Mouse (Mus musculus): ENCODE results near the gene Pcnx2. TPM values are rescaled to one million over a fixed set of nuclear protein-coding genes. Genes with fewer than 3 reads are reported as not detected.

Pcnx2 gene
- polyA plus RNA-seq, 1 experiment = not detected

DNA sequence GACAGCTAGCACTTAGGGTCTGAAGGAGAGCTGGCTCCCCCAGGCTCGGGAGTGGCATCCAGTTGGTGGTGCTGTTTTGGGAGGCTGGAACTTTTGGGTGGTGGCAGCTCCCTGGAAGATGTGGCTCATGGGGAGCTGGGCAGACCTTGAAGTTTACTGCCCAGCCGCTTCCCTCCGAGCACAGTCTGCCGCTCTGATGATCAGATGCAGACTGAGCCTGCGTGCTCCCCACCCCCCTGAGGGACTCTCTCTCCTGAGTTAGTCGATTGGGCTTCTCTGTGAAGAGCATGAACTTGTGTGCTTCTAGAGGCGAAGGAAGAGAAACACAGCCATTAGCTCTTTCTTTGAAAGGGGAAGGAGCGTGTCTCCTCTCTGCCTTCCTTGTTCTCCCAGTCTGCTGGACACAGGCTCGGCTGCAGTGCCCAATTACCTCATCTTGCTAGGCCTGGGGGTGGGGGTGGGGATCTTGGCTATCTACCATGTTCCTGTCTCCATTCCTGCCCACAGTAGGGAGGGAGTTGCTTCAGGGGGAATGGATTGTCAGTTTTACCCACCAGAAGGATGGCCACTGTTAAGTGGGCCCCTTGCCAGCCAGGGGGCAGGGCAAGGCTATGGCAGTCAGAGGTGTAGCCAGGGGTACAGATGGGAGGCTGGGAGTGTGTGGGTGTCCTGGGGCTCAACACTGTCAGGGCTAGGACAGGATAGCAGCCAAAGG is 141.6 kb downstream of the Pcnx2 start:
- Histone ChIP-seq H3K36me3 (replicated peaks; ENCODE audit: low read length) (no peaks in the 10 kb centered on the region), H3K27me3 (replicated peaks) (peaks cover 21% of the 10 kb centered on the region), H3K9me3 (peaks cover 26% of the 10 kb centered on the region), H3K4me3 (replicated peaks) (no peak overlapping the region), H3K4me1 (peaks cover 4% of the 10 kb centered on the region; the same call in 1 of the 2 replicates)
- TF ChIP-seq FLI1 (IDR thresholded peaks at IDR 0.05; ENCODE audit: low read length) = no peak
- TF ChIP-seq GATA1 (IDR thresholded peaks at IDR 0.05; ENCODE audit: borderline replicate concordance, low read length) = no peak

DNA sequence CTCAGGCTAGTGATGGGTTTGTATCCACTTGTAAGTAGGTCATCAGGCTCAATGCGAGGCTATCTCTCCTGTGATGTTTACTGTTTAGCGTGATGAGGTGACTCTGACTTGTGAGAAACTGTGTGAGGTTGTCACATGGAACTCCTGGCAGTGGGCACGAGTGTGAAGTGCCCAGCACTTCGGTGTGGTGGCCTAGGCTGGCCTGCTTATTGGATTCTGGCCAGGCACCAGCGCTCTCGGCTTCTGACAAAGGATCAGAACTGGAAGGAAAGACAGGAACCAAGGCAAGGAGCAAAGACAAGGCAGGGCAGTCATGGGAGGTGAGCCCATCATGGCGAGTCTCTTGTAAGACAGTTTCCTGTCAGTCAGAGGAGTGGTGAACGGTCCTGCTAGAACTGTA is 142.2 kb downstream of the Pcnx2 start:
- Histone ChIP-seq H3K4me3 (replicated peaks) (no peak overlapping the region), H3K36me3 (replicated peaks; ENCODE audit: low read length) (no peaks in the 10 kb centered on the region), H3K27me3 (replicated peaks) (peaks cover 24% of the 10 kb centered on the region), H3K4me1 (peaks cover 4% of the 10 kb centered on the region; the same call in 1 of the 2 replicates), H3K9me3 (peaks cover 23% of the 10 kb centered on the region)
- no peak for TF ChIP-seq GATA1 (IDR thresholded peaks at IDR 0.05; ENCODE audit: borderline replicate concordance, low read length)
- TF ChIP-seq FLI1 (IDR thresholded peaks at IDR 0.05; ENCODE audit: low read length) = no peak

DNA sequence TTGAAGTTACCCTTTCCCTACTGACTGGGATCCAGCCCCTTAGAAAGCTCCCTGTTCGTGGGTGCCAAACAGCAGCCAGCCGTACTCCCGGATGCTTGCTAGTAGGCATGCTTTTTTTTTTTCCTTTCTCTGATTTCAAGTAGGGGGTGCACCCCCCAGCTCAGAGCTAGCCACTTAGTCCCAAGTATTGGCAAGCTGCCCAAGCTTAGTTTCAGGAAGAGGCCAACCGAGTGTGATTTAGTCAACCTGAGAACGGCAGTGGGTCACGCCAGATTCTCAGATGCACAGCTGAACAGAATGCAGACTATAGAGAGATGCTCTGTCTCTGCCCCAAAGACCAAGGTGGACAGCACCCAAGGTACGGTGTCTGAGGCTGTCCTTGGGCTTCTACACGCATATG is 147.3 kb downstream of the Pcnx2 start:
- H3K4me3 ChIP-seq (replicated peaks) = no peak overlapping the region
- H3K36me3 ChIP-seq (replicated peaks; ENCODE audit: low read length) = peaks cover 28% of the 10 kb centered on the region
- peaks cover 10% of the 10 kb centered on the region for H3K9me3 ChIP-seq
- peaks cover 7% of the 10 kb centered on the region for H3K4me1 ChIP-seq
- TF ChIP-seq FLI1 (IDR thresholded peaks at IDR 0.05; ENCODE audit: low read length) (no peak), GATA1 (IDR thresholded peaks at IDR 0.05; ENCODE audit: borderline replicate concordance, low read length) (no peak)
- peaks cover 10% of the 10 kb centered on the region for H3K27me3 ChIP-seq (replicated peaks)

DNA sequence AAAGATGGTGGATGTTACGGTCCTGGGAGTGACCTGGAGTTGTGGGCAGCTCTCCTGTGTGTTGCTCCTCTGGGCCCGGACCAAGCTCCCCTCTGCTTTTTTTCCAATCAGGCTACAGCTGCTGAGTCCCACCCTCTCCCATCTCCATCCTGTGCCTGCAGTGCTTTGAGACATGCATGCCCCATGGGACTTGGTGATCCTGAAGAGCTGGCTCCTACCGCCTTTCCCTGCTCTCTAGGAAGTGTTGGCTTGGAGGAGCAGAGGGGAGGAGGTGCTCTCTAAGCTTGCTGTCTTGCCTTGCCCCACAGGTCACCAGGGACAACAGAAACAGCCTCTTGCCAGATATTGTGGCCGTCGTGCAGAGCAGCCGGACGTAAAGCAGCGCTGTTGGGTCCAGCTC is 150.7 kb downstream of the Pcnx2 start:
- Histone ChIP-seq H3K4me3 (replicated peaks) (no peak overlapping the region), H3K36me3 (replicated peaks; ENCODE audit: low read length) (peaks cover 44% of the 10 kb centered on the region), H3K9me3 (0 out of 2 replicates have a peak, but pooled peaks cover 5% of the 10 kb centered on the region), H3K4me1 (peaks cover 11% of the 10 kb centered on the region), H3K27me3 (replicated peaks) (peaks cover 4% of the 10 kb centered on the region)
- TF ChIP-seq FLI1 (IDR thresholded peaks at IDR 0.05; ENCODE audit: low read length) (no peak), GATA1 (IDR thresholded peaks at IDR 0.05; ENCODE audit: borderline replicate concordance, low read length) (no peak)

DNA sequence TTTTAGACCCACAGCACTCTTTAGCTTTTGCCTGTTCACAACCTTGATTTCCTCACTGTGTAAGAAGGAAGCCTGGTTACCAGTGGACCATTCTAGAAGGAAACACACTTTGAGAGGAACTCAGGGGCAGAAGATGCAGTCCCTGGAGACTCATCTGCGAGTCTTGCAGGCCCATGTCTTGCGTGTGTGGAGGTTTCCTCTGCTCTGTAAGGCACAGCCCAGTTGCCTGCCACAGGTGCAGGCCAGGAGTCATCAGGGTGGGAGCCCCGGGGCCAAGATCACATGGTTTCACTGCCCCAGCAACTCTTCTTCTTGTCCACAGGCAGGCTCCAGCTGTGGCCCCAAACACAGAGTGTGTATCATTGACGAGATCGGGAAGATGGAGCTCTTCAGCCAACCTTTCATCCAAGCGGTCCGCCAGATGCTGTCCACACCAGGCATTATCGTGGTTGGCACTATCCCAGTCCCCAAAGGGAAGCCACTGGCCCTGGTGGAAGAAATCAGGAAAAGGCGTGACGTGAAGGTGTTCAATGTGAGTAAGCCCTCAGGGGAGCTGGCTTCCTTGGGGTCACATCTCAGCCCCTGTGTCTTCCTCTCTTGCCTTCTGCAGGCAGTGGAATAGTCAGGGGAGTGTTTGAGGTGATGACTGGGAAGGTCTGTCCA is 153.1 kb downstream of the Pcnx2 start:
- H3K4me1 ChIP-seq = peaks cover 20% of the 10 kb centered on the region
- no peak overlapping the region for H3K4me3 ChIP-seq (replicated peaks)
- H3K27me3 ChIP-seq (replicated peaks) = no peaks in the 10 kb centered on the region
- peaks cover 62% of the 10 kb centered on the region for H3K36me3 ChIP-seq (replicated peaks; ENCODE audit: low read length)
- no peaks in the 10 kb centered on the region for H3K9me3 ChIP-seq
- TF ChIP-seq GATA1 (IDR thresholded peaks at IDR 0.05; ENCODE audit: borderline replicate concordance, low read length) (no peak), FLI1 (IDR thresholded peaks at IDR 0.05; ENCODE audit: low read length) (no peak)

DNA sequence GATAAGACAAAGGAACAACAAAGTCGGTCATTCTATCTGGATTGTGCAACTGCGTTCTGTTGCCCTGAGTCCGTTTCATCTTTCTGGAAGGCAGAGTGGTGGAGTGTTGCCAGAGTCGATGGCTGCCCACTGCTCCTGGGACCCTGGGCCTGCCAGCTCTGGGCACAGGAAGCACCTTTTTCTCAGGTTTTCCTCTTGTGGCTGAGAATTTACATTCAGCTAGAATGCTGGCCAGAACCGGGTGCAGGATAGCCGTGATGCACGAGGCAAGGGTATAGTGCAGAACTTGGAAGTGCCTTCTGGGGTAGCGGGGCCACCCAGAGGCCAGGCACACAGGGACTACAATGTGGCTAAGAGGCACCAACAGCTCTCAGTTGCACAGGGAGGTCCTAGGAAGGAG is 155.7 kb downstream of the Pcnx2 start:
- no peak overlapping the region for H3K4me3 ChIP-seq (replicated peaks)
- peaks cover 20% of the 10 kb centered on the region for H3K4me1 ChIP-seq
- TF ChIP-seq GATA1 (IDR thresholded peaks at IDR 0.05; ENCODE audit: borderline replicate concordance, low read length) (no peak), FLI1 (IDR thresholded peaks at IDR 0.05; ENCODE audit: low read length) (no peak)
- peaks cover 71% of the 10 kb centered on the region for H3K36me3 ChIP-seq (replicated peaks; ENCODE audit: low read length)
- no peaks in the 10 kb centered on the region for H3K9me3 ChIP-seq
- H3K27me3 ChIP-seq (replicated peaks) = no peaks in the 10 kb centered on the region

DNA sequence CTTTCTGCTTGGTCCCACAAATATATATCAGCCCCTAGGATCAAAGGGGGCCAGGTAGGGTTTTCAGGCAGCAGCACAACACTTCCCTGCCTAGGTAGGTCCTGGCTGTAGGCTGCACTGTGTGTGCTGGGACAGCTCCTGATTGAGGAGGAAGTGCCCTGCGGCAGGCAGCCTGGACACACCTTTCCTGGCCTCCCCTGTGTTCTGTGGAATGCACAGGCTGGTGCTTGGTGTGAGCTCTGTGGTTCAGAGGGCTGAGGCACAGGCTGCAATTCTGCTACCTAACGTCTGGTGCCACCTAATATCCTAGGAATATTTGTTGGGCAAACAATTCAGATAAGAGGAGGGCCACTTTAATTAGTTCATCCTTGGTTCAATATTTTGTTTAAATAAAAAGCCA is 156.3 kb downstream of the Pcnx2 start:
- no peak for TF ChIP-seq GATA1 (IDR thresholded peaks at IDR 0.05; ENCODE audit: borderline replicate concordance, low read length)
- TF ChIP-seq FLI1 (IDR thresholded peaks at IDR 0.05; ENCODE audit: low read length) = no peak
- Histone ChIP-seq H3K9me3 (no peaks in the 10 kb centered on the region), H3K4me1 (peaks cover 20% of the 10 kb centered on the region), H3K4me3 (replicated peaks) (no peak overlapping the region), H3K27me3 (replicated peaks) (no peaks in the 10 kb centered on the region), H3K36me3 (replicated peaks; ENCODE audit: low read length) (peaks cover 71% of the 10 kb centered on the region)

DNA sequence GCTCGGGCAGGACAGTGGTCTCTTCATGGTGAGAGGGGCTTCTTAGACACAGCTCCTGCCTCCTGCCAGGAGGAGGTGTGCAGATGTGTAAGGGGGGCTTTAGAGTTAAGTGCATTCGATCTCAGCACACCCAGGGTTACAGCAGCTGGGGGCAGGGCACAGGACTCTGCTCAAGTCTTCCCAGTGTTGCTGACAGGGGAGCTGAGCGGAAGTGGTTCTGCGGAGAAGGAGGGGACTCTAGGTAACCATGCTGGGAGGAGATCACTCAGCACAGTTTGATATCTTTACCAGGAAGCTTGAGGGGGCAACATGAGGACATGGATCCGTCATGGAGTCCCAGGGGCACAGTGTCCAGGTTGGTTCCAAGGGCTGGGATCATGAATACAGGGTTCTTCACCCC is 156.7 kb downstream of the Pcnx2 start:
- Histone ChIP-seq H3K36me3 (replicated peaks; ENCODE audit: low read length) (peaks cover 71% of the 10 kb centered on the region), H3K4me1 (peaks cover 19% of the 10 kb centered on the region), H3K27me3 (replicated peaks) (no peaks in the 10 kb centered on the region), H3K9me3 (no peaks in the 10 kb centered on the region), H3K4me3 (replicated peaks) (no peak overlapping the region)
- no peak for TF ChIP-seq GATA1 (IDR thresholded peaks at IDR 0.05; ENCODE audit: borderline replicate concordance, low read length)
- no peak for TF ChIP-seq FLI1 (IDR thresholded peaks at IDR 0.05; ENCODE audit: low read length)

DNA sequence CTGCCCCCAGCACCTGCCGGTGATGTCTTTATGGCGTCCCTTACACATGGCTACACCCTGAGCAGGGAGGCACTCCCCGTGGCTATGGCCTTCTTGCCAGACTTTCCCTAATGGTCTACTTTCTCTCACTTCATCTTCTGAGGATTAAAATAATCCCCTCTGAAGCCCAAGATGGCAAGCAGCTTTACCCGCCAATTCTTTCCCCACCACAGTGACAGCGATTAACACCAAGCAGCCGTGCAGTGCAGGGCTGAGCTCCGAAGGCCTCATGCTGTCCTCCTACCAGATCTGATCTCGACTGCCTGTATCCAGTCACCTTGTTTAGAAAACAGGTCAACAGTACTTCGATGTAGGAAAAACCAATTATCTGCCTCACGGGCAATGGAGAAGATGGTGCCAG is 157.5 kb downstream of the Pcnx2 start:
- peaks cover 71% of the 10 kb centered on the region for H3K36me3 ChIP-seq (replicated peaks; ENCODE audit: low read length)
- TF ChIP-seq FLI1 (IDR thresholded peaks at IDR 0.05; ENCODE audit: low read length) (no peak), GATA1 (IDR thresholded peaks at IDR 0.05; ENCODE audit: borderline replicate concordance, low read length) (no peak)
- H3K4me1 ChIP-seq = peaks cover 15% of the 10 kb centered on the region
- H3K4me3 ChIP-seq (replicated peaks) = no peak overlapping the region
- H3K27me3 ChIP-seq (replicated peaks) = no peaks in the 10 kb centered on the region
- no peaks in the 10 kb centered on the region for H3K9me3 ChIP-seq

DNA sequence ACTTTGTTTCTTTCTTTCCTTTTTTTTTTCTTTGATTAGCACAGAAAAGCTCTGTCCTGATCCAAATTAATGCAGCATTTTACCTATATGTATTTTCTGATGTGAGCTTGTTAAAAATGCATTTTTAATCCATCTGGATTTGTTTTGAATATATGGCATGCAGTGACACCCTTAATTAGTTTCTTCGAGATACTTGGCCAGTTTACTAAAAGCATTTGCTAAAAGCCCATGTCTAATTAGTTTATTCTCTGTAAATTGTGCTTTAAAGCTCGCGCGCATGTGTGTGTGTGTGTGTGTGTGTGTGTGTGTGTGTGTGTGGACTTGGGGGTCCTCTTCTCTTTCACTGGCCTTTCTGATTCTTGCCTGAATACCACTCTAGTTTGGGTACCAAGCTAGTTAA is 159.2 kb downstream of the Pcnx2 start:
- Histone ChIP-seq H3K4me1 (peaks cover 29% of the 10 kb centered on the region), H3K36me3 (replicated peaks; ENCODE audit: low read length) (peaks cover 61% of the 10 kb centered on the region), H3K9me3 (no peaks in the 10 kb centered on the region), H3K27me3 (replicated peaks) (no peaks in the 10 kb centered on the region), H3K4me3 (replicated peaks) (no peak overlapping the region)
- TF ChIP-seq FLI1 (IDR thresholded peaks at IDR 0.05; ENCODE audit: low read length) (no peak), GATA1 (IDR thresholded peaks at IDR 0.05; ENCODE audit: borderline replicate concordance, low read length) (no peak)
